Mouse (Mus musculus) CH12.LX (cell line): ENCODE measurements around the gene Serpinb3a. TPM values are rescaled to one million over a fixed set of nuclear protein-coding genes. Genes with fewer than 3 reads are reported as not detected.
"Not testable (repeated sequence)": the region's sequence is repeated elsewhere in the genome, so short reads cannot be mapped to it uniquely, and the experiment has no call there.

Source experiments
- DNase-seq: peaks from one replicate; pipeline ENCODE4 v3.0.0-alpha.2; 2013; ENCODE audit errors: extremely low read depth
- H3K27ac ChIP-seq: 2 replicates; pipeline ENCODE4 v1.5.1; 2012; ENCODE audit warnings: low read depth, mild to moderate bottlenecking, control low read depth, moderate library complexity; ENCODE audit not compliant: insufficient read depth
- H3K27me3 ChIP-seq: replicated peaks from 2 replicates; pipeline ENCODE3; 2012; ENCODE audit warnings: inconsistent platforms
- H3K36me3 ChIP-seq, 2 experiments: replicated peaks in 1 of 2; 2 replicates each; pipeline versions ENCODE3 to v1.6.1; 2012; ENCODE audit warnings: inconsistent platforms in 1 of 2, low read length in 1 of 2, mild to moderate bottlenecking in 1 of 2, mixed read lengths in 1 of 2, moderate library complexity in 1 of 2; ENCODE audit not compliant: control insufficient read depth in 1 of 2, insufficient read depth in 1 of 2
- H3K4me1 ChIP-seq, 2 experiments: 2 replicates each; pipeline ENCODE4 v1.6.1; 2012; ENCODE audit warnings: inconsistent platforms in 1 of 2, moderate library complexity in 1 of 2; ENCODE audit not compliant: insufficient read depth in 2 of 2, control insufficient read depth in 1 of 2
- H3K4me2 ChIP-seq: 2 replicates; pipeline ENCODE4 v1.6.1; 2012; ENCODE audit warnings: low read depth, mild to moderate bottlenecking, control low read depth; ENCODE audit not compliant: poor library complexity, insufficient read depth, severe bottlenecking
- H3K4me3 ChIP-seq, 3 experiments: fragments of 150-350 bp in 1 of 3; sonication (generic) in 1 of 3; replicated peaks in 1 of 3; 2 replicates each; pipeline versions ENCODE3 to v1.5.1; 2011 to 2012; ENCODE audit warnings: low read depth in 2 of 3, low read length in 2 of 3, mild to moderate bottlenecking in 2 of 3, moderate library complexity in 2 of 3, control low read depth in 1 of 3, improper control_type of control experiment in 1 of 3, inconsistent platforms in 1 of 3, mixed read lengths in 1 of 3; ENCODE audit not compliant: poor library complexity in 1 of 3
- H3K79me2 ChIP-seq: replicated peaks from 2 replicates; pipeline ENCODE4 v1.6.1; 2012; ENCODE audit warnings: mild to moderate bottlenecking, moderate library complexity; ENCODE audit not compliant: control insufficient read depth, poor library complexity, insufficient read depth, severe bottlenecking; ENCODE audit errors: extremely low read depth
- H3K9ac ChIP-seq: 2 replicates; pipeline ENCODE4 v1.6.1; 2012; ENCODE audit warnings: low read depth, mild to moderate bottlenecking, control low read depth, moderate library complexity; ENCODE audit not compliant: insufficient read depth
- H3K9me3 ChIP-seq: replicated peaks from 2 replicates; pipeline ENCODE3; 2012; ENCODE audit warnings: low read length, inconsistent platforms, mixed read lengths
- BHLHE40 ChIP-seq: IDR thresholded peaks from 2 replicates; pipeline ENCODE4 v1.6.1; 2011; ENCODE audit warnings: mild to moderate bottlenecking, low read depth, low read length, improper control_type of control experiment
- E2F4 ChIP-seq: IDR thresholded peaks from 2 replicates; pipeline ENCODE4 v1.6.1; 2011; ENCODE audit warnings: low read depth, low read length, improper control_type of control experiment; ENCODE audit not compliant: insufficient replicate concordance
- ELF1 ChIP-seq: IDR thresholded peaks from 2 replicates; pipeline ENCODE4 v1.6.1; 2014; ENCODE audit warnings: low read depth, mild to moderate bottlenecking, inconsistent platforms, low read length, improper control_type of control experiment
- EP300 ChIP-seq: IDR thresholded peaks from 2 replicates; pipeline ENCODE4 v1.6.1; 2011; ENCODE audit warnings: low read length, improper control_type of control experiment
- HCFC1 ChIP-seq: IDR thresholded peaks from 2 replicates; pipeline ENCODE4 v1.6.1; 2012; ENCODE audit warnings: low read depth, mild to moderate bottlenecking, inconsistent platforms, low read length, improper control_type of control experiment
- IRF4 ChIP-seq: IDR thresholded peaks from 2 replicates; pipeline ENCODE4 v1.6.1; 2014; ENCODE audit warnings: low read depth, mild to moderate bottlenecking, inconsistent platforms, low read length, improper control_type of control experiment
- JUN ChIP-seq: IDR thresholded peaks from 2 replicates; pipeline ENCODE4 v1.6.1; 2011; ENCODE audit warnings: low read depth, mild to moderate bottlenecking, low read length, improper control_type of control experiment, moderate library complexity; ENCODE audit not compliant: insufficient read depth
- JUND ChIP-seq: conservative IDR thresholded peaks from 2 replicates; pipeline ENCODE4 v1.6.1; 2011; ENCODE audit warnings: low read depth, low read length, improper control_type of control experiment
- MAX ChIP-seq: IDR thresholded peaks from 2 replicates; pipeline ENCODE4 v1.6.1; 2011; ENCODE audit warnings: low read length, improper control_type of control experiment
- MEF2A ChIP-seq: IDR thresholded peaks from 2 replicates; pipeline ENCODE4 v1.6.1; 2014; ENCODE audit warnings: low read depth, mild to moderate bottlenecking, inconsistent platforms, low read length, improper control_type of control experiment, borderline replicate concordance
- NELFE ChIP-seq: IDR thresholded peaks from 2 replicates; pipeline ENCODE4 v1.6.1; 2011; ENCODE audit warnings: low read depth, low read length, improper control_type of control experiment
- NRF1 ChIP-seq: IDR thresholded peaks from 2 replicates; pipeline ENCODE4 v1.6.1; 2014; ENCODE audit warnings: low read depth, mild to moderate bottlenecking, inconsistent platforms, low read length, improper control_type of control experiment, moderate library complexity
- POLR2A ChIP-seq: IDR thresholded peaks from 2 replicates; pipeline ENCODE4 v1.6.1; 2011; ENCODE audit warnings: low read depth, mild to moderate bottlenecking, improper control_type of control experiment, low read length
- SMC3 ChIP-seq: IDR thresholded peaks from 2 replicates; pipeline ENCODE4 v1.6.1; 2011; ENCODE audit warnings: low read depth, low read length, improper control_type of control experiment
- TCF12 ChIP-seq: IDR thresholded peaks from 2 replicates; pipeline ENCODE4 v1.6.1; 2014; ENCODE audit warnings: low read depth, mild to moderate bottlenecking, inconsistent platforms, low read length, improper control_type of control experiment
- USF1 ChIP-seq: IDR thresholded peaks from 2 replicates; pipeline ENCODE4 v1.6.1; 2014; ENCODE audit warnings: low read depth, mild to moderate bottlenecking, inconsistent platforms, low read length, improper control_type of control experiment
- USF2 ChIP-seq: conservative IDR thresholded peaks from 2 replicates; pipeline ENCODE4 v1.6.1; 2011; ENCODE audit warnings: low read depth, low read length, improper control_type of control experiment
- ZC3H11A ChIP-seq: IDR thresholded peaks from 2 replicates; pipeline ENCODE4 v1.6.1; 2012; ENCODE audit warnings: low read depth, mild to moderate bottlenecking, inconsistent platforms, low read length, improper control_type of control experiment
- ZKSCAN1 ChIP-seq: IDR thresholded peaks from 2 replicates; pipeline ENCODE4 v1.6.1; 2012; ENCODE audit warnings: low read depth, inconsistent platforms, low read length, improper control_type of control experiment, borderline replicate concordance
- ZNF384 ChIP-seq: IDR thresholded peaks from 2 replicates; pipeline ENCODE4 v1.6.1; 2012; ENCODE audit warnings: low read depth, low read length, improper control_type of control experiment, inconsistent platforms
- dilution Hi-C: fragments of 300-500 bp; cut with MboI; formaldehyde crosslinking; loops from 2 replicates; pipeline ENCODE4 v1.14.3; 2020; ENCODE audit warnings: low sequenced_read_pairs; ENCODE audit not compliant: extremely low pct_unique_long_range_greater_than_20kb, extremely low pct_ligation_motif_present
- in situ Hi-C: fragments of 300-500 bp; cut with MboI; formaldehyde crosslinking; loops from 3 replicates; pipeline ENCODE4 v1.14.3; 2019; ENCODE audit warnings: low sequenced_read_pairs, low pct_ligation_motif_present, low pct_unique_long_range_greater_than_20kb, mixed read lengths
- polyA plus RNA-seq: library from polyadenylated mRNA; unstranded; fragments of >175 nt; gene quantifications from 2 replicates; pipeline ENCODE4 v1.2.1, GENCODE M21; 2012; ENCODE audit warnings: low read depth; ENCODE audit not compliant: insufficient read length
- total RNA-seq, 2 experiments: library from RNA; depleted of rRNA; stranded (reverse); fragments of 300-350 nt in 1 of 2; fragments of >200 nt in 1 of 2; gene quantifications; 2 replicates each; pipeline ENCODE4 v1.2.3; 2012 to 2014

Gene Serpinb3a
- total and polyA plus RNA-seq, 3 experiments, result not detected

GRCm38 (mm10) chr1:107083406-107083805 lies 31.3 kb upstream of the Serpinb3a start, which contains the start of gene Serpinb3d:
Gene Serpinb3d (minus strand): TSS chr1:107083506.
- Histone ChIP-seq H3K27me3 (peaks cover 6% of the 10 kb centered on the region), H3K4me3 (no peak within 1 kb of the TSS), H3K79me2 (no peaks in the 10 kb centered on the region), H3K4me1 (no peaks in the 10 kb centered on the region), H3K27ac (no peak within 1 kb of the TSS), H3K9me3 (no peaks in the 10 kb centered on the region), H3K9ac (no peak within 1 kb of the TSS)
- in situ Hi-C loops (no loop called here), dilution Hi-C loops (no loop called here)
- DNase-seq, result no peak
- TF ChIP-seq NRF1 (no peak), MAX (no peak), SMC3 (no peak)
- TF ChIP-seq, all 38 proteins: peak for 0
- H3K4me2 ChIP-seq, result no peak within 1 kb of the TSS
- no peaks in the 10 kb centered on the region for H3K36me3 ChIP-seq

DNA sequence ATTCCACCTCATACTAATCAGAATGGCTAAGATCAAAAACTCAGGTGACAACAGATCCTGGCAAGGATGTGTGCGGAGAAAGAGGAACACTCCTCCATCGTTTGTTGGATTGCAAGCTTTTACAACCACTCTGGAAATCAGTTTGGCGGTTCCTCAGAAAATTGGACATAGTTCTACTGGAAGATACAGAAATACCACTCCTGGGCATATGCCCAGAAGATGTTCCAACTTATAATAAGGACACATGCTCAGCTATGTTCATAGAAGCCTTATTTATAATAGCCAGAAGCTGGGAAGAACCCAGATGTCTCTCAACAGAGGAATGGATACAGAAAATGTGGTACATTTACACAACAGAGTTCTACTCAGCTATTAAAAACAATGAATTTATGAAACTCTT lies 17.9 kb downstream of the Serpinb3a start:
- H3K4me1 ChIP-seq, H3K27ac ChIP-seq, H3K4me2 ChIP-seq, H3K27me3 ChIP-seq, in situ Hi-C loops, H3K79me2 ChIP-seq, dilution Hi-C loops, H3K9ac ChIP-seq, H3K36me3 ChIP-seq, H3K4me3 ChIP-seq, H3K9me3 ChIP-seq, DNase-seq: not testable (repeated sequence)

DNA sequence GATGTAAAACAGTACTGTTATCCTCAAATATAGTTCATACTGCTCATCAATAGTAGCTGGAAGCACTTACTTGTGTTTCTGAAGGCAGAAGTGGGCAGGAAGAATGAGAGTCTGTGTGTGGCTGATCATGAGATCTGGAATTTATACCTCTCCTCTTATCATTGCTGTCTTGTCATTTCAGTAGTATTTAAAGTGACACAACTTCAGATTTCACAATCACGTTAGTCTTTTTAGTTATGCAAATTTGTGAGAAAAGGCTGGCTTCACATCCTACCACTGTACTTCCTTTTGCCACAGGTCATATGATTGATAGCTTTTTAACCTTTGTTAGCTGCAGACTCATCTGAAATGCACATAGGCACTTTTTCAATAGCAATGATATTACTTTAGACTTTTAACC lies 26.2 kb downstream of the Serpinb3a start:
- no peak overlapping the region for H3K9ac ChIP-seq
- dilution Hi-C loops, result no loop called here
- H3K4me2 ChIP-seq, result no peak overlapping the region
- DNase-seq, result peak; percentile 6
- no peak for TF ChIP-seq ZKSCAN1
- 0 out of 2 replicates have a peak, but pooled peaks have one; percentile 28 for TF ChIP-seq BHLHE40
- H3K79me2 ChIP-seq, result no peaks in the 10 kb centered on the region
- H3K4me1 ChIP-seq, result peaks cover 0 to 4% of the 10 kb centered on the region in 2 experiments; a peak in 1 of 4 replicates
- no peak overlapping the region for H3K4me3 ChIP-seq
- in situ Hi-C loops, result no loop called here
- H3K27ac ChIP-seq, result no peak overlapping the region
- no peaks in the 10 kb centered on the region for H3K9me3 ChIP-seq
- no peaks in the 10 kb centered on the region for H3K27me3 ChIP-seq
- H3K36me3 ChIP-seq, result no peaks in the 10 kb centered on the region

GRCm38 (mm10) chr1:107015210-107015609 lies 36.9 kb downstream of the Serpinb3a start:
- no peak overlapping the region for H3K9ac ChIP-seq
- no peaks in the 10 kb centered on the region for H3K9me3 ChIP-seq
- H3K4me3 ChIP-seq, result no peak overlapping the region
- H3K4me1 ChIP-seq, result peaks cover 3 to 11% of the 10 kb centered on the region in 2 experiments; a peak in 3 of 4 replicates
- H3K27ac ChIP-seq, result no peak overlapping the region
- no peaks in the 10 kb centered on the region for H3K27me3 ChIP-seq
- H3K4me2 ChIP-seq, result no peak overlapping the region
- no peaks in the 10 kb centered on the region for H3K79me2 ChIP-seq
- peak; percentile 54 for DNase-seq
- H3K36me3 ChIP-seq, result no peaks in the 10 kb centered on the region
- in situ Hi-C loops (no loop called here), dilution Hi-C loops (no loop called here)
- TF ChIP-seq JUN (peak; percentile 20; the same call in 1 of the 2 replicates), EP300 (peak; percentile 84), E2F4 (no peak), TCF12 (peak; percentile 70), MEF2A (peak; percentile 48; the same call in 1 of the 2 replicates), JUND (no peak; the same call in 1 of the 2 replicates), HCFC1 (peak; percentile 38; the same call in 1 of the 2 replicates), SMC3 (no peak), ELF1 (peak; percentile 70), USF1 (no peak), IRF4 (peak; percentile 84), POLR2A (0 out of 2 replicates have a peak, but pooled peaks have one; percentile 23), ZNF384 (no peak), ZC3H11A (no peak), NELFE (no peak), USF2 (no peak)
